In genomic region chr15:8761741-8762271, GRCm38 (mm10) we compare ENCODE assay signal across 11 mouse cellular contexts. TPM values are rescaled to one million over a fixed set of nuclear protein-coding genes. Genes with fewer than 3 reads are reported as not detected.
DNase-seq lines count a peak whose midpoint lies in the region; ATAC-seq lines count a peak whose summit lies in the region.
"Had no signal": no experiment of that assay in that cellular context is flagged by ENCODE, and none has a peak within 500 bp of the region (broad histone marks: within the 10 kb centered on the region; RNA-seq: fewer than 3 reads in every experiment).

No protein-coding gene starts in this region.

- H3K36me3 ChIP-seq in lung, embryonic 15.5 days, result no peaks in the 10 kb centered on the region
- H3K36me3 ChIP-seq in hindbrain, embryonic 15.5 days, result no peaks in the 10 kb centered on the region
- H3K36me3 ChIP-seq in midbrain, embryonic 16.5 days (ENCODE audit: control insufficient read depth, insufficient read depth, low read length), result no peaks in the 10 kb centered on the region
- H3K36me3 ChIP-seq: embryonic facial prominence, embryonic 12.5 days had no signal

- no peaks in the 10 kb centered on the region; the same call in 1 of the 2 replicates for H3K4me1 ChIP-seq in lung, embryonic 15.5 days
- no peaks in the 10 kb centered on the region for H3K4me1 ChIP-seq in hindbrain, embryonic 15.5 days (replicated peaks)
- no peaks in the 10 kb centered on the region for H3K4me1 ChIP-seq in midbrain, embryonic 16.5 days (ENCODE audit: control insufficient read depth, insufficient read depth, low read length)
- H3K4me1 ChIP-seq: embryonic facial prominence, embryonic 12.5 days had no signal

- no peak for DNase-seq in lung, postnatal 14 days
- DNase-seq in embryo, embryonic 11 days, result peak; percentile 25
- no peak for DNase-seq in gastrocnemius, postnatal 10 days
- DNase-seq in left cerebral cortex, adult 11 months (ENCODE audit: low spot score), result no peak
- DNase-seq in B cell, adult 2 months, result no peak
- DNase-seq: right cerebral cortex, postnatal 4 days had no signal

- ATAC-seq in lung, embryonic 15.5 days (ENCODE audit: borderline replicate concordance, extremely low read depth, low FRiP score, low TSS enrichment), result peak; percentile 67; the same call in 1 of the 2 replicates
- ATAC-seq in hindbrain, embryonic 15.5 days (ENCODE audit: low FRiP score, low read depth), result peak; percentile 76
- ATAC-seq in midbrain, embryonic 16.5 days, result peak; percentile 62
- ATAC-seq: inflammation-experienced regulatory T-cells, adult 6 months had no signal

- 5% methylated on average over 9 of the region's 9 CpGs for WGBS in lung, embryonic 15.5 days
- WGBS in hindbrain, embryonic 15.5 days, result 42% methylated on average over 9 of the region's 9 CpGs
- 47% methylated on average over 9 of the region's 9 CpGs for WGBS in midbrain, embryonic 16.5 days

- no peak overlapping the region for H3K27ac ChIP-seq in lung, embryonic 15.5 days
- 0 out of 2 replicates have a peak overlapping the region, but pooled peaks have one; percentile 4 for H3K27ac ChIP-seq in hindbrain, embryonic 15.5 days (replicated peaks)
- H3K27ac ChIP-seq in midbrain, embryonic 16.5 days (ENCODE audit: low read length), result no peak overlapping the region
- H3K27ac ChIP-seq: embryonic facial prominence, embryonic 12.5 days had no signal

- 0 out of 2 replicates have a peak overlapping the region, but pooled peaks have one; percentile 6 for H3K4me2 ChIP-seq in lung, embryonic 15.5 days
- no peak overlapping the region for H3K4me2 ChIP-seq in hindbrain, embryonic 15.5 days
- no peak overlapping the region for H3K4me2 ChIP-seq in midbrain, embryonic 16.5 days (ENCODE audit: low read length)
- H3K4me2 ChIP-seq: embryonic facial prominence, embryonic 12.5 days had no signal

- no peaks in the 10 kb centered on the region for H3K9me3 ChIP-seq in lung, embryonic 15.5 days
- no peaks in the 10 kb centered on the region for H3K9me3 ChIP-seq in hindbrain, embryonic 15.5 days
- no peaks in the 10 kb centered on the region for H3K9me3 ChIP-seq in midbrain, embryonic 16.5 days (replicated peaks; ENCODE audit: control insufficient read depth, low read length, poor library complexity, severe bottlenecking)
- H3K9me3 ChIP-seq: embryonic facial prominence, embryonic 12.5 days had no signal

- H3K27me3 ChIP-seq in lung, embryonic 15.5 days, result no peaks in the 10 kb centered on the region
- H3K27me3 ChIP-seq in hindbrain, embryonic 15.5 days, result no peaks in the 10 kb centered on the region
- no peaks in the 10 kb centered on the region for H3K27me3 ChIP-seq in midbrain, embryonic 16.5 days (ENCODE audit: control insufficient read depth, insufficient read depth, low read depth, low read length)
- H3K27me3 ChIP-seq: embryonic facial prominence, embryonic 12.5 days had no signal

- no peak overlapping the region for H3K9ac ChIP-seq in lung, embryonic 15.5 days
- no peak overlapping the region for H3K9ac ChIP-seq in hindbrain, embryonic 15.5 days
- no peak overlapping the region for H3K9ac ChIP-seq in midbrain, embryonic 16.5 days (ENCODE audit: low read depth, low read length)
- H3K9ac ChIP-seq: embryonic facial prominence, embryonic 12.5 days had no signal

- no peak overlapping the region for H3K4me3 ChIP-seq in lung, embryonic 15.5 days
- H3K4me3 ChIP-seq in hindbrain, embryonic 15.5 days, result no peak overlapping the region
- no peak overlapping the region for H3K4me3 ChIP-seq in midbrain, embryonic 16.5 days (ENCODE audit: low read depth, low read length)
- H3K4me3 ChIP-seq: embryonic facial prominence, embryonic 12.5 days had no signal

RNA-seq across cellular contexts. Expression of gene Slc1a3, which starts 51.2 kb away (rescaled TPM):
- 20.9 and 23.8 TPM in 2 replicates for polyA plus RNA-seq in lung, embryonic 15.5 days (2015; fragmentation: Nextera tagmentation; extraction: Ambion mirVana)
- 198 and 227 TPM in 2 replicates for polyA plus RNA-seq in hindbrain, embryonic 15.5 days (2015; fragmentation: Nextera tagmentation; extraction: Ambion mirVana)
- polyA plus RNA-seq in midbrain, embryonic 16.5 days (2015; fragmentation: Nextera tagmentation; extraction: Ambion mirVana), result 106 and 142 TPM in 2 replicates
- 1 to 10 TPM; 3.7 to 4.3 TPM for total RNA-seq in gastrocnemius, postnatal 10 days (2021)
